Mouse (Mus musculus) B cell, adult 62 days (primary cell): Measurements from ENCODE around the gene Slc39a1. TPM values are rescaled to one million over a fixed set of nuclear protein-coding genes. Genes with fewer than 3 reads are reported as not detected.

Source experiments
- total RNA-seq: library from RNA; stranded (reverse); gene quantifications from 4 replicates; pipeline ENCODE4 v1.2.4, GENCODE M21; 2023

The Slc39a1 gene
- total RNA-seq: 25.9 to 33.1 TPM (median 28.9 TPM) in 4 replicates

DNA sequence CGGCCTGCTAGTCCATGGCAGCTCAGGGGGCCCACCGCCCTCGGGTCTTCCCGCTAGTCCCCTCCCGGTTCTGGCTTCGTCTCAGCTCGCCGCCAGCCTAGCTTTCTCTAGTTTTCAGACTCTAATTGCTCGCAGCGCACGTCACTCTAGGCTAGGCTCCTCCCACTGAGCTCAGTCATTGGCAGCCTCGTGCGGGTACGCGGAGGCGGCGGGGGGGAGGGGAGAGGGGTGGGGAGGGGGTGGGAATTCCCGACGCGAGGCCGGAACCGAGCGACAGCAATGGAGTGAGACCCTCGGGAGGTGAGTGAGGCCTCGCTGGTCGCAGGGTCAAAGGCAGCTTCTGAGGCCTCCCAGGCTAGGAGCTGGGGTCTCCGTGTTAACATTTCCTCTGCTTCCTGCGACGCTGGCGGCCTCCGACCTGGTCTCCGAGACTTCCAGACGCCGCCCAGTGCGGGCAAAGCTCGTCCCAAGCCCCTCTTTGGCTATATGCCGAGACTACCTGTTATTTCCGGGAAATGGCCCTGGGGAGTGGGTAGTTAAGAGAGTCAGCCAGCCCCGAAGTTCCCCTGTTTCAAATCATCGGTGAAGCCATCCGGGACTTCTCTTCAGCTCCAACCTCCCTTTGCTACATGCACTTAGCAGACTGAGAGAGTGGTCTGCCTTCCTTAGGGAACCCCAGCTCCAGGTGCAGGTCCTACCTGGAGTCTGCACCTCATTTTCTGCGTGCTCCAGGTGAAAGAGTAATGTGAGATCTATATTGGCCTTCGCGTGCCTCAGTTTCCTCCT, at the start of gene Slc39a1:
Gene Slc39a1, plus strand, starts transcription at position 213 of the 786 bp plus-strand sequence.

DNA sequence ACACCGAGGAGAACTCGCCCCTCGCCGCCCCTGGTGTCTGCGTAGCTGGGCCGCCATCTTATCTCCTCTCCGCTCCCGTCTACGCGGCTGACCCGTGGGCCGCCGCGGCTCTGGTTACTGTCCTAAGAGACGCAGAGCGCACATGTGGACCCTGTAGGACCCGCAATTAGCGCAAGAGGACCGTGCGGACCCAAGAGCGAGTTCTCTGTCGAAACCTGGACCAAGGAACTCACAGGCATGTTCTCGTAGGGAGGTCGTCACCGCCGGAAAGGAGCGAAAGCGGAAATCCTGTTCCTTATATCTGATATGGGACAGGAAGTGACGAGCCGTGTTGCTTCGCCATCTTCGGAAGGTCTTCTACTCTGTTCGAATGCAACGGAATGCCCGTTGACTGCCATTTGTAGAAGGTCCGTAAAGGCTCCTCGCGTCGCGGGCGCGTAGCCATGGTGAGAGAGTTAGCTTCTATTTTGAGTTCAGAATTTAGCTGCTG, 34.5 kb upstream of the Slc39a1 start, which contains the start of the genes Rps27 and Rab13:
Gene Rps27, minus strand, starts transcription at position 275 of the 490 bp plus-strand sequence.
Gene Rab13, plus strand, starts transcription at position 319 of the 490 bp plus-strand sequence.

DNA sequence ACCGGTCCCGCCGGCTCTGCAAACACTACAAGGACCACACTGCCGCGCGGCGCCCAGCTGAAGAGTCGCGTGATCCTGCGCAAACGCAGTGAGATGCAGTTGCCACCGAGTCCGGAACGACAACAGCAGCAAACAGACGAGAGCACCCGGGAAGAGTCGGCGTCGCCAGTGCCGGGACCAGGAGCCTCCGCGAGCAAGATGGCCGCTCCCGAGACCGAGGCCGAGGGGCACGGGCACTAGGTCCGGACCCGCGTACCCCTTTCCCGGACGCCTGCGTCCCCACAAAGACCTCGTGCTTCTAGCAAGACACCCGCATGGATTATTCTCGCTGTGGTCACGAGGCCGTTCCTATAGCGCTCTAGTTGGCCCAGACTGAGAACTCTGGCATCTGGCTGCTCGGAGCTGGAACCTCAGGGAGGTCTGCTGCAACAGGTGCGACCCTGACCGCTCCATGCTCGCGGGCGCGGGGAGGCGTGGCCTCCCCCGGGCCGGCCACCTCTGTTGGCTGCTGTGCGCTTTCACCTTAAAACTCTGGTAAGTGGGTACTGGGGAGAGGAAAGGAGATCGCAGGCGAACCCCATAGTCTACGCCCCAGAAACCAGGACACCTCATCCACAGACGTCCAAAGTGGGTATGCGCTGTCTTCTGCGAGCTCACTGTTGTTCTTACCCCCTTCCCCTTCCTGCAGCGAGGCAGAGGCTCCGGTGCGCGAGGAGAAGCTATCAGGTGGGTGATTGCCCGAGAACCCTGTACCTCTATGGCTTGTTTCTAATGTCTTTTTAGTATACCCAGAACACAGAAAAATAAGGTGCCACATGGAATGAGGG, 16.3 kb upstream of the Slc39a1 start, which contains the start of gene Jtb:
Gene Jtb, plus strand, starts transcription at position 91 of the 827 bp plus-strand sequence.

DNA sequence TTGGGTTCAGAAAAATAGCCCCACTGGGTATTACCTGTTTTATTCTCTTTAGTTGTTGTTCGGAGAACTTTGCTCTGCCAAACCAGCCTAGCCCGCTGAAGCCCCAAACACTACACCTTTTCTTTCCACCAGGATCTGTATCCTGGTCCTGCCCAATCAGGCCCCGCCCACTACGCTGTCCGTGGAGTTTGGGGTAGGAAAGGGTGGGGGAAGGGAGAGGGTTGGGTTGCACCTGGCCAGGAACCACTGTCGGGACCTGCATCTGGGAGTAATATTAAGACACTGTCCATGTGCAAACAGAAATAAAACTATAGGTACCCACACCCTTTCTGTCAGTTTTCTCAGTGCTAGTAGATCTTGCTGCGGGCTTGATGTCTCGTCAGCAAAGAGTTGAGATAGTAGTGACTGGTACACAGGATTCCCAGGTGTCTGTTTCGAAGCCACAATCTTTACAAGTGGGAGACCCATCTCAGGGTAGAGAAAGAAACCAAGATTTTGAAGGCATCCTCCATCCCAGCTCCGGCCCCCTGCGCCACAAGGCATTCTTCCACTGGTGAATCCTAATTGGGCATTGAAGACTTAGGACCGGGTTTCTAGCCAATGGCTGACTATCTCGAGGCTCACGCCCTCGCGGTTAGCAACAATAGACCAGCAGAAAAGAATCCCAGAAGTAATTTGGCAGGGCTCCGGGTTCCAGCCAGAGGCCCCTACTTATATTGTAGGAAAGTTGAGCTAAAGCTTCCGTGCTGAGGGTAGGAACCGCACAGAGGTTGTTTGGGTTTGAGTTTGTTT, 4.8 kb upstream of the Slc39a1 start, which contains the start of gene Creb3l4:
Gene Creb3l4, minus strand, starts transcription at position 529 of the 792 bp plus-strand sequence.

DNA sequence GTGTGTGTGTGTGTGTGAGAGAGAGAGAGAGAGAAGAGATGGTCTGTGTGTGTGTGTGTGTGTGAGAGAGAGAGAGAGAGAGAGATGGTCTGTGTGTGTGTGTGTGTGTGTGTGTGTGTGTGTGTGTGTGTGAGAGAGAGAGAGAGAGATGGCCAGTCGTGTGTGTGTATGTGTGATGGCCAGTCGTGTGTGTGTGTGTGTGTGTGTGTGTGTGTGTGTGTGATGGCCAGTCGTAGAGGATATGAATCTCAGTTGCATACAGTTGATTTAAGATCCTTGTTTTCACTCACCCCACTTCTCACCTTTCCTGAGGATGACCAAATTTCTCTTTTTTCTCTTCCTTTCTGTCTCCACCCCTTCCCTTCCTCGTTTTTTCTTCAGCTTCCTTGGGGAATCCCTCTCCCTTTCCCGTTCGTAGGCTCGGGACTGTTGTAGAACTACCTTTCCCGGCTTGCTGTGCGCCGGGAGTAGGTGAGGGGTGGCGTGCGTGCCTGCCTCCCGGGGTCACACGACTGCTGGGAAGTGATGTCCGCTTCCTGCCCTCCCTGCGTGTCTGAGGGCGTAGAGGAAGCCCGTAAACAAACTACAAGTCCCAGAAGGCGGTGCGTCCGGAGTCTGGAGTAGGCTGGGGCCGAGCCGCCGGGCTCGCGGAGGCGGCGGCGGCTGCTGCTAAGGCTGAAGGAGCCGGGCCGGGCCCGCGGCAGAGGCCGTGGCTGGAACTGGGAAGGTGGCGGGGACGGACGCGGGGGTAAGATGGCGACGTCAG, 5.9 kb downstream of the Slc39a1 start, which contains the start of gene Crtc2:
Gene Crtc2, plus strand, starts transcription at position 511 of the 766 bp plus-strand sequence.

GRCm38 (mm10) chr3:90265034-90265931, 17.3 kb downstream of the Slc39a1 start, which contains the start of gene Dennd4b:
Gene Dennd4b, plus strand, starts transcription at chr3:90265185.

DNA sequence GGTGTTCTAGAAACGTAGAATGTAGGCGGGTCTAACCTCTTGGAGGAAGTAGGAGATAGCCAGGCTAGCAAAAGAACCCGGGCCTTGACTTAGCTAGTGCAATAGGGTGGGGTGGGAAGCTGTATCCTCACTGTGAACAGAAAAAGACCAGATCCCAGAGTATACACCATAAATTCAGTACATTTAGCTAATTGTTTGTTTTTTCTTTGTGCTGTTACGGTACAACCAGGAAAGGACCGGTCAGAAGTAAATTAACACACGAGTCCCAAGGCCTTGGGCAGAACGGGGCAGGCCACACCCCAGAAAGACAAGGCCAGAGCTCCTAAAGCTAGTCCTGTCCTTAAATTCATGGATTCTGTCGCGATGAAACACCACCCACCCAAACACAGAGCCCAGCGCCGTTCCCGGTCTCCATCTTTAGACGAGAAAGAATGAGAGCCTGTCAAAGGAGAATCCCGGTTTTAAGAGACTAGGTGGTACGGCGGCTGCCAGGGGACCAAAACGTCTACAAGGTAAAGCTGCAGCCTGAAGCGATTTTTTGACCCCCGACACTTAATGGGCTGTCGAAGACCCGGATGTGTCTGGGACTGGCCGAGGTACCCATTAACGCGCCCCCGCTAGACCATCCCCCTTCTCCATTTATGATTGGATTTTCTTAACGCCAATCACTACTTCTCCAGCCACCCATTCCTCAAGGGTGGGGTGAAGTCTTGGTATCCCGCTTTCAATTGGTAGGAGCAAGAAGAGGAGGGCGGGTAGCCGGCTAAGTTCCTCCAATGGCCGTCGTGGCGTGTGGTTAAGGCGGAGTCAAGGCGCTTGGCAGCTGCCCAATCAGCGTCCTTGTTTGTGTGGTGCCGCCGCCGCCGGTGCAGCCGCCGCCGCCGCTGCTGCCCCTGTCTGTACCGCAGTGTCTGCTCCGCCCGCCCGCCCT, 44.6 kb downstream of the Slc39a1 start, which contains the start of gene Gatad2b:
Gene Gatad2b, plus strand, starts transcription at position 834 of the 931 bp plus-strand sequence.

Other genes starting within 250 kb of the Slc39a1 start
- gene Hax1, start 249.4 kb upstream of the Slc39a1 start, total RNA-seq: 62.2 to 73.9 TPM (median 67.9 TPM) in 4 replicates
- gene 4933434E20Rik, start 196.5 kb upstream of the Slc39a1 start, total RNA-seq: 107 to 116 TPM (median 114 TPM) in 4 replicates
- gene Ubap2l, start 195.5 kb upstream of the Slc39a1 start, total RNA-seq: 331 to 385 TPM (median 358 TPM) in 4 replicates
- gene Tpm3, start 175.5 kb upstream of the Slc39a1 start, total RNA-seq: 545 to 588 TPM (median 552 TPM) in 4 replicates
- 1.7 to 2.5 TPM (median 1.9 TPM) in 4 replicates for gene Nup210l, start 144.0 kb upstream of the Slc39a1 start, total RNA-seq
- 9,520 to 10,422 TPM (median 10,240 TPM) in 4 replicates for gene Rps27, start 34.5 kb upstream of the Slc39a1 start, total RNA-seq
- gene Rab13, start 34.5 kb upstream of the Slc39a1 start, total RNA-seq: 0.72 to 0.92 TPM in 2 of 4 replicates, not detected in the others
- 83.4 to 92.8 TPM (median 90.6 TPM) in 4 replicates for gene Jtb, start 16.6 kb upstream of the Slc39a1 start, total RNA-seq
- gene Creb3l4, start 4.7 kb upstream of the Slc39a1 start, total RNA-seq: not detected in 4 replicates
- 187 to 216 TPM (median 200 TPM) in 4 replicates for gene Crtc2, start 6.0 kb downstream of the Slc39a1 start, total RNA-seq
- gene Dennd4b, start 17.0 kb downstream of the Slc39a1 start, total RNA-seq: 174 to 184 TPM (median 178 TPM) in 4 replicates
- 124 to 137 TPM (median 130 TPM) in 4 replicates for gene Gatad2b, start 45.0 kb downstream of the Slc39a1 start, total RNA-seq
- gene Slc27a3, start 141.8 kb downstream of the Slc39a1 start, total RNA-seq: 0.91 to 1.4 TPM (median 1.1 TPM) in 4 replicates
- gene Ints3, start 185.4 kb downstream of the Slc39a1 start, total RNA-seq: 50.2 to 54.0 TPM (median 52.5 TPM) in 4 replicates
- gene Npr1, start 217.7 kb downstream of the Slc39a1 start, total RNA-seq: not detected in 4 replicates
- gene Ilf2, start 228.0 kb downstream of the Slc39a1 start, total RNA-seq: 92.2 to 99.3 TPM (median 93.2 TPM) in 4 replicates
- 56.1 to 60.1 TPM (median 57.1 TPM) in 4 replicates for gene Snapin, start 242.9 kb downstream of the Slc39a1 start, total RNA-seq